In the genomic region with DNA sequence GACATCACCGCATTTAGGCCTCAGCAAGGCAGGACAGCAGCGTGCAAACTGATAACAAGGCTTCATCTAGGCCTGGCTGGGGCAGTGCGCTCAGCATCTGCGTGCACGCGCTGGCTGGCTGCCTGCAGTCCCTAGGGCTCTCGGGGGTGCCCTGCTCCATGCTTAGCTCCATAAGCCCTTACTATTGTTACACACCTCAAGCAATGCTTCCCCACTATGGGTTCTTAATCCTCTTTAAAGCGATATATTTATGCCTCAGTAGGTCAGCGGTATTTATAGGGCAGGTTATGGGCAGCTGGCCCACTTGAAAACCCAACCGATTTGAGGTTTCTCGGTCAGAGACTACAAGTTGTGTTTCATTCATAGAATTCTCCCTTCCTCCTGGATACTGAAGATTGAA, we compare ENCODE assay signal across 1 mouse cellular context.
TF ChIP-seq lines count a peak whose summit lies in the region.

No protein-coding gene starts in this region.

TF ChIP-seq in myocyte, 11 proteins besides CTCF, POLR2A, EP300 and RAD21:
- peak; percentile 37 for TF ChIP-seq POLR2AphosphoS2 (IDR thresholded peaks at IDR 0.05; ENCODE audit: insufficient read length, low read depth)
- no peak for TF ChIP-seq MYOG (IDR thresholded peaks at IDR 0.05; ENCODE audit: control insufficient read depth in 1 of 3, insufficient read depth in 1 of 3, insufficient read length in 2 of 3, low read depth in 2 of 3)
